Mouse (Mus musculus): ENCODE results near the gene Eif4a3. TPM values are rescaled to one million over a fixed set of nuclear protein-coding genes. Genes with fewer than 3 reads are reported as not detected.
A peak's percentile ranks its signal among the peaks of the same experiment; 100 is the strongest.
"Not testable (repeated sequence)": the region's sequence is repeated elsewhere in the genome, so short reads cannot be mapped to it uniquely, and the experiment has no call there.

The Eif4a3 gene
- total RNA-seq, 2 experiments from 2014 or later: 92.3 to 98.1 TPM

- no peak for DNase-seq (ENCODE audit: extremely low spot score in 1 of 2, low spot score in 2 of 2)
- intact Hi-C loops (cut with DNase I): no loop called here
These were observed 41.7 kb downstream of the Eif4a3 start for GRCm38 (mm10) chr11:119258216-119258571.

GRCm38 (mm10) chr11:119256557-119256956, 43.3 kb downstream of the Eif4a3 start:
- intact Hi-C loops (cut with DNase I); DNase-seq (ENCODE audit: extremely low spot score in 1 of 2, low spot score in 2 of 2): not testable (repeated sequence)

GRCm38 (mm10) chr11:119252854-119253541, 46.9 kb downstream of the Eif4a3 start:
- DNase-seq (ENCODE audit: extremely low spot score in 1 of 2, low spot score in 2 of 2): peak in 1 of 2 experiments; percentile 71

GRCm38 (mm10) chr11:119250998-119251397, 48.9 kb downstream of the Eif4a3 start:
- intact Hi-C loops (cut with DNase I): no loop called here
- no peak for DNase-seq (ENCODE audit: extremely low spot score in 1 of 2, low spot score in 2 of 2)

More at GRCm38 (mm10) chr11:119252854-119253541, 46.9 kb downstream of the Eif4a3 start:
- intact Hi-C loops (cut with DNase I): no loop called here

- intact Hi-C loops (cut with DNase I): loop anchor here (5.0 kb wide), 1 partner anchor 42 kb away; no protein-coding TSS in a partner anchor
- DNase-seq (ENCODE audit: extremely low spot score in 1 of 2, low spot score in 2 of 2): peak in 1 of 2 experiments; percentile 67
These were observed 50.9 kb downstream of the Eif4a3 start for GRCm38 (mm10) chr11:119249011-119249410.

GRCm38 (mm10) chr11:119245543-119245942, 54.3 kb downstream of the Eif4a3 start:
- intact Hi-C loops (cut with DNase I): loop anchor here (5.0 kb wide), 1 partner anchor 38 kb away; no protein-coding TSS in a partner anchor
- not testable (repeated sequence) for DNase-seq (ENCODE audit: extremely low spot score in 1 of 2, low spot score in 2 of 2)

GRCm38 (mm10) chr11:119239480-119239879, 60.4 kb downstream of the Eif4a3 start:
- intact Hi-C loops (cut with DNase I): no loop called here
- no peak for DNase-seq (ENCODE audit: extremely low spot score in 1 of 2, low spot score in 2 of 2)

Other genes starting within 250 kb of the Eif4a3 start
- 10 to 100 TPM; 54.4 to 56.9 TPM for gene Cbx4, start 213.9 kb downstream of the Eif4a3 start, total RNA-seq (2021)
- 100 to 1,000 TPM in 1 of 2 experiments, 10 to 100 TPM in 1; 98.2 to 108 TPM for gene Tbc1d16, start 71.6 kb downstream of the Eif4a3 start, total RNA-seq (2021)
- gene Ccdc40, start 71.5 kb downstream of the Eif4a3 start, total RNA-seq (2021): 1 to 10 TPM; 3.0 to 3.7 TPM
- gene Gaa, start 32.2 kb downstream of the Eif4a3 start, total RNA-seq (2021): 100 to 1,000 TPM; 108 to 124 TPM
- gene Card14, start 7.7 kb upstream of the Eif4a3 start, total RNA-seq (2021): under 1 TPM; 0.32 to 0.34 TPM
- 1 to 10 TPM; 4.7 to 6.0 TPM for gene Sgsh, start 55.4 kb upstream of the Eif4a3 start, total RNA-seq (2021)
- 1 to 10 TPM; 4.6 to 5.2 TPM for gene Slc26a11, start 55.5 kb upstream of the Eif4a3 start, total RNA-seq (2021)
- 1 to 10 TPM; 2.2 to 3.2 TPM for gene Rnf213, start 93.0 kb upstream of the Eif4a3 start, total RNA-seq (2021)
- gene Endov, start 191.3 kb upstream of the Eif4a3 start, total RNA-seq (2021): 10 to 100 TPM; 23.6 to 25.8 TPM
- 10 to 100 TPM; 53.0 to 60.4 TPM for gene Nptx1, start 247.7 kb upstream of the Eif4a3 start, total RNA-seq (2021)